Mouse (Mus musculus): ENCODE data around the gene Nanog. TPM values are rescaled to one million over a fixed set of nuclear protein-coding genes. Genes with fewer than 3 reads are reported as not detected.
"Not testable (repeated sequence)": the region's sequence is repeated elsewhere in the genome, so short reads cannot be mapped to it uniquely, and the experiment has no call there.

Gene Nanog
- polyA plus RNA-seq, 1 experiment: 0.06 TPM

- Histone ChIP-seq H3K27me3 (replicated peaks; ENCODE audit: control insufficient read depth, insufficient read depth, low read length) (no peaks in the 10 kb centered on the region), H3K4me1 (ENCODE audit: control insufficient read depth, insufficient read depth, low read length) (no peaks in the 10 kb centered on the region), H3K27ac (ENCODE audit: insufficient read depth, low read depth, low read length) (no peak overlapping the region), H3K36me3 (ENCODE audit: control insufficient read depth, insufficient read depth, low read length) (no peaks in the 10 kb centered on the region), H3K4me3 (ENCODE audit: insufficient read depth, low read depth, low read length) (no peak overlapping the region)
- no peak for TF ChIP-seq POLR2A (IDR thresholded peaks at IDR 0.05; ENCODE audit: low read depth, low read length)
- TF ChIP-seq CTCF (conservative IDR thresholded peaks at IDR 0.05; ENCODE audit: insufficient read depth, insufficient read length, low read depth, low read length): no peak
- DNase-seq: no peak
- 84% methylated on average over 3 of the region's 3 CpGs for WGBS
Observed at GRCm38 (mm10) chr6:122682646-122683045, 24.6 kb upstream of the Nanog start.

DNA sequence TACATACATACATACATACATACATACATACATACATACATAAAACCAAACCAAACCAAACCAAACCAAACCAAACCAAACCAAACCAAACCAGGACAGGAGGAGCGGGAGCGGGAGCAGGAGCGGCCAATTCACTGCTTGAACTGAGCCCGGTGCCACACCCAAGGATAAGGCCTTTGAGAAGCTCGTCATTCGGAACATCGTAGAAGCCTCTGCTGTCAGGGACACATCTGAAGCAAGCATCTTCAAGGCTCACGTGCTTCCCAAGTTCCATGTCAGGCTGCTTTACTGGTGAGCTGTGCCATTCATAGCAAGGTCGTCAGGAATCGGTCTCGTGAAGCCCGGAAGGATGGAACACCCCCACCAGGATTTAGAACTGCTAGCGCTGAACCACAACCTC lies 20.6 kb upstream of the Nanog start:
- Histone ChIP-seq H3K36me3 (ENCODE audit: control insufficient read depth, insufficient read depth, low read length) (no peaks in the 10 kb centered on the region), H3K27ac (ENCODE audit: insufficient read depth, low read depth, low read length) (no peak overlapping the region), H3K27me3 (replicated peaks; ENCODE audit: control insufficient read depth, insufficient read depth, low read length) (no peaks in the 10 kb centered on the region), H3K4me1 (ENCODE audit: control insufficient read depth, insufficient read depth, low read length) (no peaks in the 10 kb centered on the region), H3K4me3 (ENCODE audit: insufficient read depth, low read depth, low read length) (no peak overlapping the region)
- no peak for DNase-seq
- 87% methylated on average over 13 of the region's 13 CpGs for WGBS
- TF ChIP-seq POLR2A (IDR thresholded peaks at IDR 0.05; ENCODE audit: low read depth, low read length) (no peak), CTCF (conservative IDR thresholded peaks at IDR 0.05; ENCODE audit: insufficient read depth, insufficient read length, low read depth, low read length) (no peak)

GRCm38 (mm10) chr6:122689411-122690055 lies 17.8 kb upstream of the Nanog start:
- Histone ChIP-seq H3K4me1 (ENCODE audit: control insufficient read depth, insufficient read depth, low read length) (no peaks in the 10 kb centered on the region), H3K36me3 (ENCODE audit: control insufficient read depth, insufficient read depth, low read length) (no peaks in the 10 kb centered on the region), H3K27ac (ENCODE audit: insufficient read depth, low read depth, low read length) (no peak overlapping the region), H3K27me3 (replicated peaks; ENCODE audit: control insufficient read depth, insufficient read depth, low read length) (no peaks in the 10 kb centered on the region), H3K4me3 (ENCODE audit: insufficient read depth, low read depth, low read length) (no peak overlapping the region)
- TF ChIP-seq POLR2A (IDR thresholded peaks at IDR 0.05; ENCODE audit: low read depth, low read length): no peak
- no peak for TF ChIP-seq CTCF (conservative IDR thresholded peaks at IDR 0.05; ENCODE audit: insufficient read depth, insufficient read length, low read depth, low read length)
- 76% methylated on average over 6 of the region's 6 CpGs for WGBS
- no peak for DNase-seq

GRCm38 (mm10) chr6:122690082-122690481 lies 17.2 kb upstream of the Nanog start:
- no peak for DNase-seq
- Histone ChIP-seq H3K4me3 (ENCODE audit: insufficient read depth, low read depth, low read length) (no peak overlapping the region), H3K27me3 (replicated peaks; ENCODE audit: control insufficient read depth, insufficient read depth, low read length) (no peaks in the 10 kb centered on the region), H3K36me3 (ENCODE audit: control insufficient read depth, insufficient read depth, low read length) (no peaks in the 10 kb centered on the region), H3K27ac (ENCODE audit: insufficient read depth, low read depth, low read length) (no peak overlapping the region), H3K4me1 (ENCODE audit: control insufficient read depth, insufficient read depth, low read length) (no peaks in the 10 kb centered on the region)
- TF ChIP-seq CTCF (conservative IDR thresholded peaks at IDR 0.05; ENCODE audit: insufficient read depth, insufficient read length, low read depth, low read length) (no peak), POLR2A (IDR thresholded peaks at IDR 0.05; ENCODE audit: low read depth, low read length) (no peak)
- 75% methylated on average over 5 of the region's 5 CpGs for WGBS

GRCm38 (mm10) chr6:122695398-122695797 lies 11.9 kb upstream of the Nanog start:
- no peaks in the 10 kb centered on the region for H3K36me3 ChIP-seq (ENCODE audit: control insufficient read depth, insufficient read depth, low read length)
- no peak overlapping the region for H3K27ac ChIP-seq (ENCODE audit: insufficient read depth, low read depth, low read length)
- H3K27me3 ChIP-seq (replicated peaks; ENCODE audit: control insufficient read depth, insufficient read depth, low read length): no peaks in the 10 kb centered on the region
- DNase-seq: no peak
- WGBS: 95% methylated on average over 3 of the region's 3 CpGs
- H3K4me3 ChIP-seq (ENCODE audit: insufficient read depth, low read depth, low read length): no peak overlapping the region
- TF ChIP-seq POLR2A (IDR thresholded peaks at IDR 0.05; ENCODE audit: low read depth, low read length): no peak
- TF ChIP-seq CTCF (conservative IDR thresholded peaks at IDR 0.05; ENCODE audit: insufficient read depth, insufficient read length, low read depth, low read length): no peak
- H3K4me1 ChIP-seq (ENCODE audit: control insufficient read depth, insufficient read depth, low read length): no peaks in the 10 kb centered on the region

DNA sequence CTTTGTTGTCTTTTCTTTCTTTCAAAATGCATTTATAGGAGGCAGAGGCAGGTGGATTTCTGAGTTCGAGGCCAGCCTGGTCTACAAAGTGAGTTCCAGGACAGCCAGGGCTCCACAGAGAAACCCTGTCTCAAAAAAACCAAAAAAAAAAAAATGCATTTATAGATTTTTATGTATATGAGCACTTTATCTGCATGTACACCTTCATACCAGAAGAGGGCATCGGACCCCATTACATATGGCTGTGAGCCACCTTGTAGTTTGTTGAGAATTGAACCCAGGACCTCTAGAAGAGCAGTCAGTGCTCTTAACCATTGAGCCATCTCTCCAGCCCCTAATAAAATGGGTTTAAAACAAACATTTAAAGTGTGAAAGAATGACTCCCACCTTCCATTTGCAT lies 7.7 kb upstream of the Nanog start:
- not testable (repeated sequence) for H3K36me3 ChIP-seq (ENCODE audit: control insufficient read depth, insufficient read depth, low read length); DNase-seq; H3K4me1 ChIP-seq (ENCODE audit: control insufficient read depth, insufficient read depth, low read length); H3K27me3 ChIP-seq (replicated peaks; ENCODE audit: control insufficient read depth, insufficient read depth, low read length); H3K27ac ChIP-seq (ENCODE audit: insufficient read depth, low read depth, low read length); H3K4me3 ChIP-seq (ENCODE audit: insufficient read depth, low read depth, low read length)
- WGBS: 79% methylated on average over 2 of the region's 2 CpGs

DNA sequence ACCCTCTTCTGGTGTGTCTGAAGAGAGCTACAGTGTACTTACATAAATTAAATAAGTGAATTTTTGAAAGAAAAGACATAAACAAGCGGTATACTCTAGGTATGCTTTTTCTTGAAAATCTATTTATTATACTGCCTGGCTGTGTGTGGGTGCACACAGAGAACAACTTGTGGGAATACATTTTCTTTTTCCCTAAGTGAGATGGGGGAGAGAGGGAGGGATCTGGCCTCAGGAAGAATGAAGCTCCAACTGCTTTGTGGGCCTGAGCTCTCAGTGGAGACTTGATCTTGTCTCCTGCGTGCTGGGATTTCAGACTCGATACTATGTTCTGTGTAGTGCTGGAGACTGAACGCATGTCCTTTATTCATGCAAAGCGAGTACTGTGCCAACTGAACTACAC lies 5.5 kb upstream of the Nanog start:
- TF ChIP-seq CTCF (conservative IDR thresholded peaks at IDR 0.05; ENCODE audit: insufficient read depth, insufficient read length, low read depth, low read length): no peak
- TF ChIP-seq POLR2A (IDR thresholded peaks at IDR 0.05; ENCODE audit: low read depth, low read length): no peak
- DNase-seq: no peak
- Histone ChIP-seq H3K27ac (ENCODE audit: insufficient read depth, low read depth, low read length) (no peak overlapping the region), H3K36me3 (ENCODE audit: control insufficient read depth, insufficient read depth, low read length) (no peaks in the 10 kb centered on the region), H3K4me1 (ENCODE audit: control insufficient read depth, insufficient read depth, low read length) (no peaks in the 10 kb centered on the region), H3K4me3 (ENCODE audit: insufficient read depth, low read depth, low read length) (no peak overlapping the region), H3K27me3 (replicated peaks; ENCODE audit: control insufficient read depth, insufficient read depth, low read length) (no peaks in the 10 kb centered on the region)
- 64% methylated on average over 5 of the region's 5 CpGs for WGBS

Measured in kidney, adult 2 months (tissue).